Mouse (Mus musculus): ENCODE measurements at regions not wholly inside any gene's neighbourhood (a gene's known extent, or its start where the extent isn't known, plus 50 kb on each side); places are given as distances from the start of the nearest gene placed in this dataset.
A peak's percentile ranks its signal among the peaks of the same experiment; 100 is the strongest.

DNA sequence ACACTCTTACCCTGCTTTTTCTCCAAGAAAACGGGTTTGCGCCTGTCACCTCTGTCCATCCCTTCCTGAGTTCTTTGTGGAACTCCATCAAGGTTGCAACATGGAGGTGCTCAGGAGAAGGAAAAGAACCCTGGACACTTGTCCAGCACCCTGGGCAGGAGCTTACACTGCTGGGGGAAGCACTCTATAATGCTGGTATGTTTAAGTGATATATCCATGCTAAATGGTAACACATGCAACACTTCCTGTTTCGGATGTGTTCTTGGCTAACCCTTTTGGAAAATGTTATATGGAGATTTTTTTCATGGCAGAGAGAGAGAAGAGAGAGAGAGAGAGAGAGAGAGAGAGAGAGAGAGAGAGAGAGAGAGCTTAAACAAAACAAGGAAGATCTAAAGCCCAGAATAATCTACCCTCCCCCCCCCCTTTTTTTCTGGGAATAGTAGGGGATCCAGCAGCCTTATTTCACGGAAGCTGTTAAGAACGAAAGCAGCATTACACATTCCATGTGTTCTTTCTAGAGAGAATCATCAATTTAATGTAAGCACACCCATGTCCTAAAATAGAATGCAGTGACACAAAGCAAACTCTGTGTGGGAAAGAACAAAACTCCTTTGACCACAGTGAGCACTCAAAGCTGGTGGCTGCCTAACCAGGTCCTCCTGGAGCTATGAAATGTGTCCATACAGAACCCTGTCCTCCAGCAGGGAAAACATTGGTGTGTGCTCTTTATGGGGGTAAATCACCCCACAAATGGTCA lies 272.6 kb downstream of the Pten start:
- Histone ChIP-seq H3K9me3 (no peaks in the 10 kb centered on the region), H3K4me1 (peaks cover 12% of the 10 kb centered on the region), H3K27ac (peak overlapping the region; percentile 18; the same call in 1 of the 2 replicates), H3K36me3 (no peaks in the 10 kb centered on the region), H3K4me3 (no peak overlapping the region), H3K27me3 (no peaks in the 10 kb centered on the region), H3K4me2 (no peak overlapping the region), H3K9ac (no peak overlapping the region)
- ATAC-seq (ENCODE audit: borderline replicate concordance, extremely low read depth, low FRiP score, low TSS enrichment) = peak; percentile 52; the same call in 1 of the 2 replicates
- 52% methylated on average over 5 of the region's 5 CpGs for WGBS

DNA sequence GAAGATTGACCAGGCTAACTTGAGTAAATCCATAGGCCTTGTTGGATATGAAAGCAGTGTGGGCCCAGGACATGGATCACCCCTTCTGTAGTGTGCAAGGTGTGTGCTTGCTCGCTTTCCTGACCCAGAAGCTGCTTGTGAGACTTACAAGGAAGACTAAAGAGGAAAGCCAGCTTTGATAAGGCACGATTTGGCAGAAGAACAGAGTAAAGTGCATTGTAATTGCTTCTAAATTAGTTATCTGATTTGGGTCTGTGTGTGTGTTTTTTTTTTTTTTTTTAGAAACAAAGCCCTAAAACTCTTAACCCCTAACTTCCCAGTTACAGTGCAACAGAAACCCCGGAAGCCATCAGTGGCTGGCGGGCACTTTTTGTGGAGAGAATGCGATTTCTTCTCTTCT lies 283.2 kb downstream of the Pten start:
- WGBS = 56% methylated on average over 5 of the region's 5 CpGs
- no peak overlapping the region for H3K9ac ChIP-seq
- no peaks in the 10 kb centered on the region for H3K4me1 ChIP-seq
- no peak for ATAC-seq (ENCODE audit: borderline replicate concordance, extremely low read depth, low FRiP score, low TSS enrichment)
- no peaks in the 10 kb centered on the region for H3K27me3 ChIP-seq
- no peaks in the 10 kb centered on the region for H3K9me3 ChIP-seq
- H3K4me2 ChIP-seq = no peak overlapping the region
- H3K4me3 ChIP-seq = no peak overlapping the region
- no peaks in the 10 kb centered on the region for H3K36me3 ChIP-seq
- no peak overlapping the region for H3K27ac ChIP-seq

DNA sequence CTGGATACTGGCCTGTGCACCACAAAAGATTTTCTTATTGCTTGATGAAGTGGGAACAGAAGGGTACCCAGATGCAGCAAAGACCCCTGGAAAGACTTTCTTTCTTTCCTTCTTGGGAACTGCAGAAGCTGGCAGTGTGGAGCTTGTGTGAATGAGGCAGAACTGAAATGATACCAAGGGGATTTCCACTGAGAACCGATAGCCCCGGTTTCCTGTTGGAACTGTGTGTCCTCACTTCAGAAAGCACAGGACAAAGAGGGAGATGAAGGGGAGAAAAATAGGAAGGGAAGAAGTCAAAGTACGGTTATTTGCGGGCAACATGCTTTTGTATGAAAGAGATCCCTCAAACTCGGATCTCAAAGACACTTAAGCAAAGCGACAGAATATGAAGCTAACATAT lies 283.7 kb downstream of the Pten start:
- Histone ChIP-seq H3K27me3 (no peaks in the 10 kb centered on the region), H3K4me1 (no peaks in the 10 kb centered on the region), H3K9ac (no peak overlapping the region), H3K4me3 (no peak overlapping the region), H3K9me3 (no peaks in the 10 kb centered on the region), H3K4me2 (no peak overlapping the region), H3K36me3 (no peaks in the 10 kb centered on the region), H3K27ac (no peak overlapping the region)
- no peak for ATAC-seq (ENCODE audit: borderline replicate concordance, extremely low read depth, low FRiP score, low TSS enrichment)
- 62% methylated on average over 6 of the region's 6 CpGs for WGBS

DNA sequence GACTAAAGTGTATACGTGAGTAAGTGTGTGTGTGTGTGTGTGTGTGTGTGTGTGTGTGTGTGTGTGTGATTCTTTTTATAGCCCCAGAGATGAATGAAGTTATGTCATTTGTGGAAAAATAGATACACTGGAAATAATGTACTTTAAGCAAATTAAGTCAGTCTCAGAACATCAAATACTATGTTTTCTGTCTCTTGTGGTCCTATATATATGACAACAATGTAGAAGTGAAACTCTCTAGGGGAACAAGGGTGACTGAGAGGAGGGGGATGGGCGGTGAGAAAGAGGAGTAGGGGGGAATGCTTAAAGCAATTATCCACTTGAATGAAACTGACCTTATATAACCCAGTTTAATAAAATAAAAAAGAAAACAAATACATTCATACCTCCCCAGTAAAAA lies 285.5 kb downstream of the Pten start:
- no peak for ATAC-seq (ENCODE audit: borderline replicate concordance, extremely low read depth, low FRiP score, low TSS enrichment)
- H3K36me3 ChIP-seq = no peaks in the 10 kb centered on the region
- no peaks in the 10 kb centered on the region for H3K9me3 ChIP-seq

DNA sequence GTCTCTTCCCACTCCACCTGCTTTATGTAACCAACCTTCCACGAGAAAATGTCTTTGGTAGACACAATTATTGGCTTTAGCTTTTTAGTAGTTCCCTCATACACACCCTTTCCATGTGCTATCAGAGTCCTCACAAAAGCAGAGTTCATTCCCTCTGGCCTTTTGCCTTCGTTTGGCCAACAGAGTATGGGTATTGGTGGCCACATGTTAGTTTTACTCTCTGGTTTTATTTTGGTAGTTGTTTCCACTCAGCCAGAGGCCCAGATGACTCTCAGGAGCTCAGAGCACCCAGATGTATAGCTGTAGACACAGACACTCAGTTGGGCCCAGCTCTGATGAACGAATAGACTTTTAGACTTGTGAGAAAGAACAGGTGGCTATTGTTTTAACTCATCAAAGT lies 286.4 kb downstream of the Pten start:
- no peaks in the 10 kb centered on the region for H3K27me3 ChIP-seq
- no peak overlapping the region for H3K9ac ChIP-seq
- H3K9me3 ChIP-seq = no peaks in the 10 kb centered on the region
- H3K4me1 ChIP-seq = no peaks in the 10 kb centered on the region
- no peak overlapping the region for H3K27ac ChIP-seq
- H3K4me2 ChIP-seq = no peak overlapping the region
- 77% methylated on average over 3 of the region's 3 CpGs for WGBS
- no peaks in the 10 kb centered on the region for H3K36me3 ChIP-seq
- H3K4me3 ChIP-seq = no peak overlapping the region
- no peak for ATAC-seq (ENCODE audit: borderline replicate concordance, extremely low read depth, low FRiP score, low TSS enrichment)

More for the DNA sequence above, 285.5 kb downstream of the Pten start:
- H3K27ac ChIP-seq = no peak overlapping the region
- H3K9ac ChIP-seq = no peak overlapping the region
- no peak overlapping the region for H3K4me2 ChIP-seq
- H3K4me1 ChIP-seq = no peaks in the 10 kb centered on the region
- H3K4me3 ChIP-seq = no peak overlapping the region
- no peaks in the 10 kb centered on the region for H3K27me3 ChIP-seq
- WGBS = 65% methylated on average over 2 of the region's 2 CpGs

DNA sequence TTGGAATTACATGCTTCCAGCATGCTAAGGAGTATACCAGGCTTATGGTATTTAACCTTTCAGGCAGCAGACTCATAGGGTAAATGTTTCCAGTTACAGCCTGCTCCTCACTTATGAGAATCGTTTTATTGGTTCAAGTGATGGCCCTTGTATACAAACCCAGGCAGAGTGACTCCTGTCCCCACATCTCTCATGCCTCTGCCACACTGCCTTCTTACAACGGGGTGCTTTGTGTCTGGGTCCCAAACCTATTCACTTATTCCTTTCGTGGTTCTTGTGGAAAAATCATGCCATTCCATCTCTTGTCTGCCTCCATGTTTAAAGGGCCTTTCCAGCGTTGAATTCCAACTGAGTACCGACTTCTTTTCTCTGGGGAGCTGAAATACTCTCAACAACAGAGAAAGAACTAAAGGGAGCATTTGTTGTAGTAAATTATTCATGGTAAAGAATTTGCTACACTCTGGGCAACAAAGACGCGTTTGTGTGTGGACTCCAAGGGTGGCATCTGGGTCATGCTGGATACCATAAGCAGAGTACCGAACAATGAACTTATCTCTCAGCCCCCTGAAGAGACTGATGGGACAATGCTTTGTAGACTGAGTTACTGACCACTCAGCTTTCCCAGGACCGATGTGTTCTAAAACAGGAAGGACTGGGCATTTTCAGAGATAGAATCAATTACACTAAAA lies 291.6 kb downstream of the Pten start:
- 84% methylated on average over 9 of the region's 9 CpGs for WGBS
- no peak overlapping the region for H3K9ac ChIP-seq
- H3K36me3 ChIP-seq = no peaks in the 10 kb centered on the region
- no peaks in the 10 kb centered on the region for H3K27me3 ChIP-seq
- H3K9me3 ChIP-seq = no peaks in the 10 kb centered on the region
- H3K4me1 ChIP-seq = no peaks in the 10 kb centered on the region
- H3K27ac ChIP-seq = no peak overlapping the region
- no peak for ATAC-seq (ENCODE audit: borderline replicate concordance, extremely low read depth, low FRiP score, low TSS enrichment)
- no peak overlapping the region for H3K4me2 ChIP-seq
- no peak overlapping the region for H3K4me3 ChIP-seq

GRCm38 (mm10) chr19:33053199-33053867 lies 296.0 kb downstream of the Pten start:
- 63% methylated on average over 4 of the region's 4 CpGs for WGBS
- Histone ChIP-seq H3K4me2 (no peak overlapping the region), H3K36me3 (no peaks in the 10 kb centered on the region), H3K9me3 (no peaks in the 10 kb centered on the region), H3K4me3 (no peak overlapping the region), H3K27me3 (no peaks in the 10 kb centered on the region), H3K4me1 (no peaks in the 10 kb centered on the region), H3K9ac (no peak overlapping the region), H3K27ac (no peak overlapping the region)
- ATAC-seq (ENCODE audit: borderline replicate concordance, extremely low read depth, low FRiP score, low TSS enrichment) = no peak

DNA sequence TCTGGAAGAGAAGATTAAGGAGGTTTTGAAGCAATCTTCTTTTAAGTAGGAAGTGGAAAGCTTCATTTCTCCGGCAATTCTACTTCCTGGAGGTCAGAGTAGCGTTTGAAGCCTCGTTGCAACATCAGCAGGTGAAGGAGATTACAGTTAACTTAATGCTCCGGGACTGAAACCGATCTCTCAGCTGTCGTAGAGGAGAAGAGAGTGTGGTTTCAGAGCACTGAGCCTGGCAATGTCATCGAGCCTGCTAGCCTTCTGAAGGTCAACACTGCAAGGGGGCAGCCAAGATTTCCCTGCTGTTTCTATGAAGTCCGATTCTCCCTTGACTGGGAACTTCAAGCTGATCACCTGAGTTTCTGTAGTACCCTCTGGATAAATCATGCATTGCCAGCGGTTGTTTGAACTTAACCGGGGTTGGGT lies 299.1 kb downstream of the Pten start:
- H3K4me3 ChIP-seq = no peak overlapping the region
- WGBS = 36% methylated on average over 10 of the region's 10 CpGs
- no peak overlapping the region for H3K4me2 ChIP-seq
- no peaks in the 10 kb centered on the region for H3K36me3 ChIP-seq
- no peak overlapping the region for H3K27ac ChIP-seq
- ATAC-seq (ENCODE audit: borderline replicate concordance, extremely low read depth, low FRiP score, low TSS enrichment) = no peak
- H3K4me1 ChIP-seq = no peaks in the 10 kb centered on the region
- H3K27me3 ChIP-seq = no peaks in the 10 kb centered on the region
- H3K9ac ChIP-seq = no peak overlapping the region
- no peaks in the 10 kb centered on the region for H3K9me3 ChIP-seq

DNA sequence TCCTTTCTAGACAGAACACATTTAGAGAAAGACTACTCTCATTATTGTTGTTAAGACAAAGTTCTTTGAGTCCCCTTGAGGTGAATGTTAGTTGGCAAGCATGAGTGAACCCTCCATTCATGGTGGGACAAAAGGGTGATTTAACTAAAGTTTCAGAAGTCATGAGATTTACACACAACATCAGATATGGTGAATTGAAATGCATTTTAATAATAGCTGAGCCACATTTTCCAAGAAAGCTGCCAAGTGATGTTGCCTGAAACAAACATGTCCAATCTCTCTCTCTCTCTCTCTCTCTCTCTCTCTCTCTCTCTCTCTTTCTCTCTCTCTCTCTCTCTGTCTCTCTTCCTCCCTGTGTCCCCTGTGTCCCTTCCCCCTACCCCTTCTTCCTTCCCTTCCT lies 303.7 kb downstream of the Pten start:
- H3K27ac ChIP-seq = no peak overlapping the region
- no peaks in the 10 kb centered on the region for H3K36me3 ChIP-seq
- ATAC-seq (ENCODE audit: borderline replicate concordance, extremely low read depth, low FRiP score, low TSS enrichment) = no peak
- no peaks in the 10 kb centered on the region for H3K27me3 ChIP-seq
- H3K4me2 ChIP-seq = no peak overlapping the region
- no peak overlapping the region for H3K4me3 ChIP-seq
- H3K4me1 ChIP-seq = 0 out of 2 replicates have a peak, but pooled peaks cover 5% of the 10 kb centered on the region
- H3K9ac ChIP-seq = no peak overlapping the region
- H3K9me3 ChIP-seq = no peaks in the 10 kb centered on the region

GRCm38 (mm10) chr19:33062165-33063058 lies 305.1 kb downstream of the Pten start:
- no peak overlapping the region for H3K9ac ChIP-seq
- WGBS = 77% methylated on average over 8 of the region's 8 CpGs
- ATAC-seq (ENCODE audit: borderline replicate concordance, extremely low read depth, low FRiP score, low TSS enrichment) = no peak
- 0 out of 2 replicates have a peak overlapping the region, but pooled peaks have one; percentile 15 for H3K27ac ChIP-seq
- no peaks in the 10 kb centered on the region for H3K9me3 ChIP-seq
- 0 out of 2 replicates have a peak, but pooled peaks cover 5% of the 10 kb centered on the region for H3K4me1 ChIP-seq
- no peak overlapping the region for H3K4me2 ChIP-seq
- H3K36me3 ChIP-seq = no peaks in the 10 kb centered on the region
- H3K4me3 ChIP-seq = no peak overlapping the region
- no peaks in the 10 kb centered on the region for H3K27me3 ChIP-seq
